Mouse (Mus musculus) MEL (cell line): ENCODE data around the gene Ttll11. TPM values are rescaled to one million over a fixed set of nuclear protein-coding genes. Genes with fewer than 3 reads are reported as not detected.
A peak's percentile ranks its signal among the peaks of the same experiment; 100 is the strongest.

Experiments used
- DNase-seq: peaks from one replicate; pipeline ENCODE4 v3.0.0; 2011; ENCODE audit warnings: low read depth, low spot score
- H3K27ac ChIP-seq: 2 replicates; pipeline ENCODE4 v1.5.1; 2012; ENCODE audit warnings: low read depth, mild to moderate bottlenecking, control low read depth, low read length, moderate library complexity; ENCODE audit not compliant: control insufficient read depth
- H3K27me3 ChIP-seq, 2 experiments: fragments of 150-350 bp in 1 of 2; sonication (generic) in 1 of 2; 2 replicates each; pipeline ENCODE4 v1.6.1; 2012; ENCODE audit warnings: low read length in 2 of 2, mild to moderate bottlenecking in 2 of 2, improper control_type of control experiment in 1 of 2, moderate library complexity in 1 of 2; ENCODE audit not compliant: insufficient read depth in 2 of 2, control insufficient read depth in 1 of 2
- H3K36me3 ChIP-seq, 2 experiments: 2 replicates each; pipeline ENCODE4 v1.6.1; 2012 to 2014; ENCODE audit warnings: low read length in 2 of 2, improper control_type of control experiment in 1 of 2, inconsistent platforms in 1 of 2, mild to moderate bottlenecking in 1 of 2; ENCODE audit not compliant: insufficient read depth in 2 of 2, control insufficient read depth in 1 of 2
- H3K4me1 ChIP-seq, 2 experiments: fragments of 150-350 bp in 1 of 2; sonication (generic) in 1 of 2; 2 replicates each; pipeline ENCODE4 v1.6.1; 2012; ENCODE audit warnings: low read length in 2 of 2, improper control_type of control experiment in 1 of 2, mild to moderate bottlenecking in 1 of 2; ENCODE audit not compliant: insufficient read depth in 2 of 2, control insufficient read depth in 1 of 2
- H3K4me3 ChIP-seq, 2 experiments: fragments of 150-350 bp in 1 of 2; sonication (generic) in 1 of 2; 2 replicates each; pipeline ENCODE4 v1.5.1; 2012; ENCODE audit warnings: low read depth in 2 of 2, low read length in 2 of 2, mild to moderate bottlenecking in 2 of 2, moderate library complexity in 2 of 2, control low read depth in 1 of 2, improper control_type of control experiment in 1 of 2; ENCODE audit not compliant: control insufficient read depth in 1 of 2, insufficient read depth in 1 of 2
- H3K79me2 ChIP-seq: 2 replicates; pipeline ENCODE4 v1.6.1; 2012; ENCODE audit warnings: mild to moderate bottlenecking, low read length, moderate library complexity; ENCODE audit not compliant: control insufficient read depth, poor library complexity, insufficient read depth
- H3K9ac ChIP-seq: 2 replicates; pipeline ENCODE4 v1.6.1; 2012; ENCODE audit warnings: low read depth, mild to moderate bottlenecking, control low read depth, low read length, moderate library complexity; ENCODE audit not compliant: control insufficient read depth, poor library complexity, severe bottlenecking
- H3K9me3 ChIP-seq: fragments of 150-350 bp; sonication (generic); replicated peaks from 2 replicates; pipeline ENCODE4 v1.6.1; 2012; ENCODE audit warnings: mild to moderate bottlenecking, low read length, improper control_type of control experiment, moderate library complexity; ENCODE audit not compliant: insufficient read depth
- CHD1 ChIP-seq: IDR thresholded peaks from 2 replicates; pipeline ENCODE4 v1.6.1; 2012; ENCODE audit warnings: low read depth, mild to moderate bottlenecking, inconsistent platforms, low read length, improper control_type of control experiment
- ELF1 ChIP-seq: IDR thresholded peaks from 2 replicates; pipeline ENCODE4 v1.6.1; 2014; ENCODE audit warnings: low read depth, mild to moderate bottlenecking, inconsistent platforms, low read length, improper control_type of control experiment, moderate library complexity
- EP300 ChIP-seq, 2 experiments: IDR thresholded peaks; 2 replicates each; pipeline ENCODE4 v1.6.1; 2011; ENCODE audit warnings: improper control_type of control experiment in 2 of 2, low read length in 2 of 2, low read depth in 1 of 2, mild to moderate bottlenecking in 1 of 2
- ETS1 ChIP-seq: IDR thresholded peaks from 2 replicates; pipeline ENCODE4 v1.6.1; 2012; ENCODE audit warnings: low read depth, mild to moderate bottlenecking, inconsistent platforms, low read length, improper control_type of control experiment, moderate library complexity
- GABPA ChIP-seq: IDR thresholded peaks from 2 replicates; pipeline ENCODE4 v1.6.1; 2012; ENCODE audit warnings: low read depth, mild to moderate bottlenecking, inconsistent platforms, low read length, improper control_type of control experiment, moderate library complexity
- GATA1 ChIP-seq: IDR thresholded peaks from 2 replicates; pipeline ENCODE4 v1.6.1; 2011; ENCODE audit warnings: low read depth, low read length, improper control_type of control experiment
- KAT2A ChIP-seq: conservative IDR thresholded peaks from 2 replicates; pipeline ENCODE4 v1.6.1; 2012; ENCODE audit warnings: low read depth, low read length, improper control_type of control experiment, inconsistent platforms
- MAFK ChIP-seq: IDR thresholded peaks from 2 replicates; pipeline ENCODE4 v1.6.1; 2011; ENCODE audit warnings: low read depth, mild to moderate bottlenecking, low read length, improper control_type of control experiment, borderline replicate concordance
- MAX ChIP-seq: IDR thresholded peaks from 2 replicates; pipeline ENCODE4 v1.6.1; 2011; ENCODE audit warnings: low read length, improper control_type of control experiment
- MAZ ChIP-seq: IDR thresholded peaks from 2 replicates; pipeline ENCODE4 v1.6.1; 2012; ENCODE audit warnings: low read depth, mild to moderate bottlenecking, inconsistent platforms, low read length, improper control_type of control experiment
- MEF2A ChIP-seq: IDR thresholded peaks from 2 replicates; pipeline ENCODE4 v1.6.1; 2014; ENCODE audit warnings: low read depth, mild to moderate bottlenecking, inconsistent platforms, low read length, improper control_type of control experiment; ENCODE audit not compliant: poor library complexity, insufficient replicate concordance, severe bottlenecking; ENCODE audit errors: extremely low read depth
- MYB ChIP-seq: IDR thresholded peaks from 2 replicates; pipeline ENCODE4 v1.6.1; 2011; ENCODE audit warnings: mild to moderate bottlenecking, low read depth, low read length, improper control_type of control experiment
- POLR2AphosphoS2 ChIP-seq: IDR thresholded peaks from 2 replicates; pipeline ENCODE4 v1.6.1; 2011; ENCODE audit warnings: low read length, improper control_type of control experiment
- POLR2AphosphoS5 ChIP-seq: IDR thresholded peaks from 2 replicates; pipeline ENCODE4 v1.6.1; 2012; ENCODE audit warnings: low read depth, borderline replicate concordance, mild to moderate bottlenecking, inconsistent platforms, low read length, moderate library complexity, mixed read lengths
- RCOR1 ChIP-seq: IDR thresholded peaks from 2 replicates; pipeline ENCODE4 v1.6.1; 2012; ENCODE audit warnings: low read depth, mild to moderate bottlenecking, inconsistent platforms, low read length, improper control_type of control experiment
- TCF12 ChIP-seq: IDR thresholded peaks from 2 replicates; pipeline ENCODE4 v1.6.1; 2014; ENCODE audit warnings: low read depth, mild to moderate bottlenecking, inconsistent platforms, low read length, improper control_type of control experiment, moderate library complexity
- USF1 ChIP-seq: IDR thresholded peaks from 2 replicates; pipeline ENCODE4 v1.6.1; 2014; ENCODE audit warnings: low read depth, mild to moderate bottlenecking, inconsistent platforms, low read length, improper control_type of control experiment, moderate library complexity
- ZC3H11A ChIP-seq: IDR thresholded peaks from 2 replicates; pipeline ENCODE4 v1.6.1; 2012; ENCODE audit warnings: low read depth, mild to moderate bottlenecking, inconsistent platforms, low read length, improper control_type of control experiment
- ZMIZ1 ChIP-seq: IDR thresholded peaks from 2 replicates; pipeline ENCODE4 v1.6.1; 2012; ENCODE audit warnings: low read depth, mild to moderate bottlenecking, inconsistent platforms, low read length, improper control_type of control experiment, moderate library complexity
- polyA plus RNA-seq, 2 experiments: library from polyadenylated mRNA; stranded (reverse) in 1 of 2; unstranded in 1 of 2; fragments of >175 nt in 1 of 2; fragments of >200 nt in 1 of 2; gene quantifications; 2 replicates each; pipeline versions ENCODE4 v1.2.1 to v1.2.4; 2012; ENCODE audit warnings: low replicate concordance in 2 of 2, low read depth in 1 of 2; ENCODE audit not compliant: insufficient read length in 2 of 2, insufficient read depth in 1 of 2, missing spikeins in 1 of 2
- total RNA-seq: library from RNA; depleted of rRNA; stranded (reverse); fragments of 300-350 nt; gene quantifications from 2 replicates; pipeline ENCODE4 v1.2.3, GENCODE M21; 2012

Ttll11 gene
- total and polyA plus RNA-seq, 3 experiments = 1.2 to 2.5 TPM; not detected in 1

GRCm38 (mm10) chr2:36000390-36000789, 20.7 kb upstream of the Ttll11 start:
- no peak overlapping the region for H3K27ac ChIP-seq
- DNase-seq = peak; percentile 37
- H3K4me3 ChIP-seq = no peak overlapping the region
- no peaks in the 10 kb centered on the region for H3K4me1 ChIP-seq
- TF ChIP-seq CHD1 = no peak
- no peaks in the 10 kb centered on the region for H3K9me3 ChIP-seq
- no peaks in the 10 kb centered on the region for H3K79me2 ChIP-seq
- H3K36me3 ChIP-seq = no peaks in the 10 kb centered on the region
- H3K9ac ChIP-seq = no peak overlapping the region
- no peaks in the 10 kb centered on the region; a peak in 2 of 4 replicates for H3K27me3 ChIP-seq

DNA sequence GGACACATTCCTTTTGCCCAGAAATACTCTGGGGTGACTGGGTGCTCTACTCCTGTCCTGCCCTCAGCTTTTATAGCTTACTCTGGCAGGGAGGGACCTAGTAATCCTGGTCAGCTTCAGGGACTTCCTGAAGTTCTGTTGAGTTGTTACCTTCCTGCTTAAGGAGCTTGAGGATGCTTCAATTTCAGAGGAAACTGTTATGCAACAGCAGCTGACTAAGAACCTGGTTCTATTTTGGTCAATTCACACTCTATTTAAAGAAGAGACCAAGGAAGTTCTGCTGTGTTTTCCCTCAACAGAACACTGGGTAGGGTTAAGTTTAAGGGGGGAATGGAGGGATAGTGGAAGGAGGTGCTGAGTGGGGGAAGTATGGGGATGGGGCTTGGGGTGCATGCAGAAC, 19.5 kb upstream of the Ttll11 start:
- H3K9me3 ChIP-seq = no peaks in the 10 kb centered on the region
- H3K27me3 ChIP-seq = peaks cover 0 to 1% of the 10 kb centered on the region in 2 experiments; a peak in 2 of 4 replicates
- H3K27ac ChIP-seq = no peak overlapping the region
- no peak overlapping the region for H3K4me3 ChIP-seq
- no peak overlapping the region for H3K9ac ChIP-seq
- TF ChIP-seq GATA1 (no peak), EP300 (IDR thresholded peaks at IDR 0.05; ENCODE audit: low read depth in 1 of 2, low read length in 2 of 2) (no peak), POLR2AphosphoS5 (no peak), ZC3H11A (no peak), MAZ (no peak), MAFK (no peak), USF1 (no peak), ZMIZ1 (no peak), MYB (no peak), ETS1 (no peak), RCOR1 (no peak), ELF1 (no peak), MEF2A (no peak), KAT2A (no peak), POLR2AphosphoS2 (no peak), GABPA (no peak), MAX (no peak), TCF12 (no peak)
- TF ChIP-seq, all 39 proteins: peak for 0
- no peaks in the 10 kb centered on the region for H3K36me3 ChIP-seq
- H3K4me1 ChIP-seq = peaks cover under 1 to 6% of the 10 kb centered on the region in 2 experiments; a peak in 3 of 4 replicates
- no peak for DNase-seq
- H3K79me2 ChIP-seq = no peaks in the 10 kb centered on the region
